Mouse (Mus musculus) lung, embryonic 15.5 days (tissue): Measurements from ENCODE around the gene Rora. TPM values are rescaled to one million over a fixed set of nuclear protein-coding genes. Genes with fewer than 3 reads are reported as not detected.
A peak's percentile ranks its signal among the peaks of the same experiment; 100 is the strongest.

Experiments
- ATAC-seq: fragments of 200-750 bp; cut with Nextera tagmentation; 2 replicates; pipeline ENCODE4 v1.8.0; 2017; ENCODE audit warnings: moderate number of reproducible peaks, borderline replicate concordance; ENCODE audit not compliant: low FRiP score, low TSS enrichment; ENCODE audit errors: extremely low read depth
- H3K27ac ChIP-seq: fragments of 300-500 bp; sonication (generic); 2 replicates; pipeline ENCODE4 v1.5.1; 2015; ENCODE audit warnings: moderate library complexity, mild to moderate bottlenecking, inconsistent platforms
- H3K27me3 ChIP-seq: fragments of 300-500 bp; sonication (generic); 2 replicates; pipeline ENCODE4 v1.6.1; 2015; ENCODE audit warnings: inconsistent platforms
- H3K36me3 ChIP-seq: fragments of 300-500 bp; sonication (generic); 2 replicates; pipeline ENCODE4 v1.6.1; 2015; ENCODE audit warnings: inconsistent platforms
- H3K4me1 ChIP-seq: fragments of 300-500 bp; sonication (generic); 2 replicates; pipeline ENCODE4 v1.6.1; 2015; ENCODE audit warnings: inconsistent platforms
- H3K4me2 ChIP-seq: fragments of 300-500 bp; sonication (generic); 2 replicates; pipeline ENCODE4 v1.6.1; 2015; ENCODE audit warnings: inconsistent platforms, mild to moderate bottlenecking, moderate library complexity
- H3K4me3 ChIP-seq: fragments of 300-500 bp; sonication (generic); 2 replicates; pipeline ENCODE4 v1.5.1; 2015; ENCODE audit warnings: mild to moderate bottlenecking, inconsistent platforms
- H3K9ac ChIP-seq: fragments of 300-500 bp; sonication (generic); 2 replicates; pipeline ENCODE4 v1.6.1; 2015; ENCODE audit warnings: inconsistent platforms
- H3K9me3 ChIP-seq: fragments of 300-500 bp; sonication (generic); 2 replicates; pipeline ENCODE4 v1.6.1; 2016; ENCODE audit warnings: inconsistent platforms
- WGBS: fragments of 180-500 bp; shearing (Covaris S2); methylation state at CpG from one replicate; pipeline ENCODE4 v1.1.7; 2015; 5-methylcytosine and 5-hydroxymethylcytosine counted together
- polyA plus RNA-seq: library from polyadenylated mRNA; unstranded; fragments of >200 nt; fragmentation: Nextera tagmentation; extraction: Ambion mirVana; gene quantifications from 2 replicates; pipeline ENCODE4 v1.2.1, GENCODE M21; 2015

Gene Rora
- polyA plus RNA-seq, 1 experiment from 2014 or later, result 6.9 TPM

DNA sequence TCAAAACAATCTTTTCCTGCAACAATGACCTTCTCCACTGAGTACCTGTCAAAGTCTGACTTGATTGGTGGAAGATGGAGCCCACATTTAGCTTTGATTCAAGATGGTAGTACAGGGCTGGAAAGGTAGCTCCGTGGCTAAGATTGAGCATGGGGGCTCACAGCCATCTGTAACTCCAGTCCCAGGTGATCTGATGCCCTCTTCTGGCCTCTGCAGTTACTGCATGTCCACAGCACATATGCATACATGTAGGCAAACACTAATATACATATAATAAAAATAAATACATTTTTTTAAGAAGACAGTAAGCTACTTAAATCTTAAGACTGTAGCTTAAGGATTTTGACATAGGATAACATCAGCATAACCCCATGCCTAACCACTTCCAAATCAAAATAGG lies 112.0 kb downstream of the Rora start:
- H3K4me3 ChIP-seq, result no peak overlapping the region
- no peak overlapping the region for H3K9ac ChIP-seq
- H3K27me3 ChIP-seq, result no peaks in the 10 kb centered on the region
- H3K9me3 ChIP-seq, result no peaks in the 10 kb centered on the region
- H3K4me1 ChIP-seq, result 0 out of 2 replicates have a peak, but pooled peaks cover 3% of the 10 kb centered on the region
- 68% methylated on average over 1 of the region's 1 CpGs for WGBS
- no peak overlapping the region for H3K4me2 ChIP-seq
- H3K36me3 ChIP-seq, result no peaks in the 10 kb centered on the region
- ATAC-seq, result no peak
- no peak overlapping the region for H3K27ac ChIP-seq

GRCm38 (mm10) chr9:68769638-68770037 lies 116.1 kb downstream of the Rora start:
- WGBS, result 8% methylated on average over 1 of the region's 1 CpGs
- H3K27ac ChIP-seq, result no peak overlapping the region

DNA sequence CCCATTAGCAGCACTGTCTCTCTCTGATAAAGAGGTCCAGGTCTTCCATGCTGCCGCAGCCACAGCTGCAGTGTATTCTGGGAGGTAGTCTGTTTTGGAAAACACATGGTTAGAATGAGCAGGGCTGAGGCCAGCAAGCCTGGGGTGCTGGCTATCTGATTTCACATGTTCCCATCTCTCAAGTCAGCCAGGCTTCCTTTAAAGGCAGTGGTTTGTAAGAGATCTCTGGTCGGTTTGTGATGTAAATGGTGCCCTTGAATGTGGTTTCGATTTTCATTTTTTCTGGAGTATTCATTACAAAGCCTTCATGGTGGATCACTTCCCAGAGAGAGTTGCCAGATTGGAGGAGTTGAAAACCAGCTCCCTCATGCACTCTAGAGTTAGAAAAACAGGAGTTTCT lies 117.8 kb downstream of the Rora start:
- ATAC-seq, result no peak
- Histone ChIP-seq H3K4me1 (0 out of 2 replicates have a peak, but pooled peaks cover 3% of the 10 kb centered on the region), H3K9me3 (no peaks in the 10 kb centered on the region), H3K9ac (no peak overlapping the region), H3K27me3 (no peaks in the 10 kb centered on the region), H3K36me3 (no peaks in the 10 kb centered on the region), H3K4me3 (no peak overlapping the region), H3K27ac (no peak overlapping the region), H3K4me2 (no peak overlapping the region)
- 90% methylated on average over 3 of the region's 3 CpGs for WGBS

More at GRCm38 (mm10) chr9:68769638-68770037, 116.1 kb downstream of the Rora start:
- H3K9ac ChIP-seq, result no peak overlapping the region
- ATAC-seq, result no peak
- H3K27me3 ChIP-seq, result no peaks in the 10 kb centered on the region
- no peak overlapping the region for H3K4me2 ChIP-seq
- 0 out of 2 replicates have a peak, but pooled peaks cover 3% of the 10 kb centered on the region for H3K4me1 ChIP-seq
- no peaks in the 10 kb centered on the region for H3K36me3 ChIP-seq
- H3K4me3 ChIP-seq, result no peak overlapping the region
- H3K9me3 ChIP-seq, result no peaks in the 10 kb centered on the region

- H3K27me3 ChIP-seq, result no peaks in the 10 kb centered on the region
Measured at GRCm38 (mm10) chr9:68773770-68774169, 120.2 kb downstream of the Rora start.

GRCm38 (mm10) chr9:68782011-68782410 lies 128.4 kb downstream of the Rora start:
- 62% methylated on average over 8 of the region's 8 CpGs for WGBS
- no peak overlapping the region for H3K27ac ChIP-seq
- ATAC-seq, result no peak

More at GRCm38 (mm10) chr9:68773770-68774169, 120.2 kb downstream of the Rora start:
- Histone ChIP-seq H3K9ac (no peak overlapping the region), H3K9me3 (no peaks in the 10 kb centered on the region), H3K36me3 (no peaks in the 10 kb centered on the region), H3K4me3 (no peak overlapping the region), H3K4me1 (0 out of 2 replicates have a peak, but pooled peaks cover 3% of the 10 kb centered on the region), H3K4me2 (no peak overlapping the region), H3K27ac (no peak overlapping the region)
- 88% methylated on average over 3 of the region's 3 CpGs for WGBS
- ATAC-seq, result no peak

GRCm38 (mm10) chr9:68782604-68783003 lies 129.0 kb downstream of the Rora start:
- Histone ChIP-seq H3K36me3 (no peaks in the 10 kb centered on the region), H3K27ac (no peak overlapping the region), H3K9me3 (no peaks in the 10 kb centered on the region), H3K4me3 (no peak overlapping the region), H3K9ac (no peak overlapping the region), H3K4me1 (no peaks in the 10 kb centered on the region), H3K27me3 (no peaks in the 10 kb centered on the region), H3K4me2 (no peak overlapping the region)
- 57% methylated on average over 5 of the region's 5 CpGs for WGBS
- no peak for ATAC-seq

More at GRCm38 (mm10) chr9:68782011-68782410, 128.4 kb downstream of the Rora start:
- no peak overlapping the region for H3K4me3 ChIP-seq
- no peaks in the 10 kb centered on the region for H3K9me3 ChIP-seq
- no peaks in the 10 kb centered on the region for H3K4me1 ChIP-seq
- no peaks in the 10 kb centered on the region for H3K27me3 ChIP-seq
- no peak overlapping the region for H3K9ac ChIP-seq
- no peak overlapping the region for H3K4me2 ChIP-seq
- no peaks in the 10 kb centered on the region for H3K36me3 ChIP-seq

GRCm38 (mm10) chr9:68783246-68783645 lies 129.7 kb downstream of the Rora start:
- no peaks in the 10 kb centered on the region for H3K9me3 ChIP-seq
- H3K27me3 ChIP-seq, result no peaks in the 10 kb centered on the region
- H3K36me3 ChIP-seq, result no peaks in the 10 kb centered on the region
- no peak for ATAC-seq
- H3K4me2 ChIP-seq, result no peak overlapping the region
- H3K27ac ChIP-seq, result no peak overlapping the region
- 58% methylated on average over 5 of the region's 5 CpGs for WGBS
- H3K4me3 ChIP-seq, result no peak overlapping the region
- H3K9ac ChIP-seq, result no peak overlapping the region
- no peaks in the 10 kb centered on the region for H3K4me1 ChIP-seq

- Histone ChIP-seq H3K4me3 (no peak overlapping the region), H3K9me3 (no peaks in the 10 kb centered on the region), H3K36me3 (no peaks in the 10 kb centered on the region), H3K4me2 (no peak overlapping the region), H3K9ac (no peak overlapping the region), H3K4me1 (peaks cover 15% of the 10 kb centered on the region; the same call in 1 of the 2 replicates), H3K27ac (no peak overlapping the region), H3K27me3 (no peaks in the 10 kb centered on the region)
- ATAC-seq, result no peak
- WGBS, result 66% methylated on average over 8 of the region's 8 CpGs
Measured at GRCm38 (mm10) chr9:68786614-68787293, 133.2 kb downstream of the Rora start.

- no peak overlapping the region for H3K4me2 ChIP-seq
- 78% methylated on average over 2 of the region's 2 CpGs for WGBS
- no peak overlapping the region for H3K27ac ChIP-seq
- peaks cover 18% of the 10 kb centered on the region for H3K4me1 ChIP-seq
- H3K9ac ChIP-seq, result no peak overlapping the region
- no peaks in the 10 kb centered on the region for H3K9me3 ChIP-seq
- no peak for ATAC-seq
- H3K36me3 ChIP-seq, result no peaks in the 10 kb centered on the region
- H3K27me3 ChIP-seq, result no peaks in the 10 kb centered on the region
- H3K4me3 ChIP-seq, result no peak overlapping the region
Measured at GRCm38 (mm10) chr9:68787665-68788064, 134.1 kb downstream of the Rora start.

- H3K27me3 ChIP-seq, result no peaks in the 10 kb centered on the region
- no peaks in the 10 kb centered on the region for H3K9me3 ChIP-seq
- H3K4me3 ChIP-seq, result no peak overlapping the region
- no peak overlapping the region for H3K27ac ChIP-seq
- WGBS, result 35% methylated on average over 4 of the region's 4 CpGs
- peaks cover 18% of the 10 kb centered on the region for H3K4me1 ChIP-seq
- no peaks in the 10 kb centered on the region for H3K36me3 ChIP-seq
- H3K4me2 ChIP-seq, result no peak overlapping the region
- H3K9ac ChIP-seq, result no peak overlapping the region
- ATAC-seq, result peak; percentile 55; the same call in 1 of the 2 replicates
Measured at GRCm38 (mm10) chr9:68790922-68791321, 137.3 kb downstream of the Rora start.

GRCm38 (mm10) chr9:68791982-68792540 lies 138.5 kb downstream of the Rora start:
- Histone ChIP-seq H3K9ac (no peak overlapping the region), H3K4me1 (peaks cover 18% of the 10 kb centered on the region), H3K27ac (no peak overlapping the region), H3K4me2 (no peak overlapping the region), H3K36me3 (no peaks in the 10 kb centered on the region), H3K4me3 (no peak overlapping the region), H3K27me3 (no peaks in the 10 kb centered on the region), H3K9me3 (no peaks in the 10 kb centered on the region)
- no peak for ATAC-seq
- WGBS, result 65% methylated on average over 16 of the region's 16 CpGs

GRCm38 (mm10) chr9:68795314-68795713 lies 141.7 kb downstream of the Rora start:
- 80% methylated on average over 13 of the region's 13 CpGs for WGBS
- no peak for ATAC-seq
- H3K36me3 ChIP-seq, result no peaks in the 10 kb centered on the region

More at GRCm38 (mm10) chr9:68795314-68795713, 141.7 kb downstream of the Rora start:
- Histone ChIP-seq H3K9me3 (no peaks in the 10 kb centered on the region), H3K27ac (no peak overlapping the region), H3K4me2 (no peak overlapping the region), H3K27me3 (no peaks in the 10 kb centered on the region), H3K9ac (no peak overlapping the region), H3K4me3 (no peak overlapping the region), H3K4me1 (peaks cover 15% of the 10 kb centered on the region)
